Mouse (Mus musculus) retina, postnatal 1 day (tissue): ENCODE measurements around the gene Best1.

Source experiments
- DNase-seq: peaks from one replicate; pipeline ENCODE4 v3.0.0-alpha.2; 2012

Best1 gene

DNA sequence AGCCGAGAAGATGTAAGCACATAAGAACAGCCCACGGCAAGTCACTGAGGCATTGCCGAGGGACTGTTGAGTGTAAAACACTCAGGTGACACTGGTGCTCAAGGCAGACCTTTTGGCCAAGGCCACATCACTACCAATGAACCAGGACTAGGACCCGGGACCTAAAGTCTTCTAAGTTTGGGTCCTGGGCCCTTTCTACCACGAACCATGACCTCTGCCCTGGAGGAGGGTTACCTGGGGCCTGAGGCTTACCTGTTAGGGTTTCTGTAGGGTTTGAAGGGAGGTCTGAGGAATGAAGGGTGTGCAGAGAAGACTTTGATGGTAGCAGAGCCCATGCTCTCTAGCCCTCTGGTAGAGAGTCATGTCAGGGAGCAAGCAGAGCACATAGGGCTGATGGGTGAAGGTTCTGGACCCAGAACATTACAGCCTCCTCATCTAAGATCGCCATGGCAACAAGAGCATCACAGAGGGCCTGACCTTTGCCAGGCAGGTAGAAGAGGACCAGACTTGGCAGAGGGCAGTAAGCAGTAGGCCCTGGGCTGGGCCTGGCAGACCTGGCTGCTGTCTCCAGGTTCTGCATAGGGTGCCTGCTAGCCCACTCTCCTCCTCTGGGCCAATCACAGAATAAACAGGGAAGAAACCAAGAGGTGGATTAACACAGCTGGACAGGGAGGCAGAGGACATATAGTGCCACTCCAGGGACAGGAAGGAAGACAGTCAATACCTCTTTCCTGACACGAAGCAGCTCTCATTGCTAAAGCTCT, at the start of gene Best1, which contains the start of gene Rab3il1:
Best1 (minus strand) TSS at position 428 of the 764 bp plus-strand sequence.
Rab3il1 (plus strand) TSS at position 464 of the 764 bp plus-strand sequence.
- DNase-seq, result no peak

DNA sequence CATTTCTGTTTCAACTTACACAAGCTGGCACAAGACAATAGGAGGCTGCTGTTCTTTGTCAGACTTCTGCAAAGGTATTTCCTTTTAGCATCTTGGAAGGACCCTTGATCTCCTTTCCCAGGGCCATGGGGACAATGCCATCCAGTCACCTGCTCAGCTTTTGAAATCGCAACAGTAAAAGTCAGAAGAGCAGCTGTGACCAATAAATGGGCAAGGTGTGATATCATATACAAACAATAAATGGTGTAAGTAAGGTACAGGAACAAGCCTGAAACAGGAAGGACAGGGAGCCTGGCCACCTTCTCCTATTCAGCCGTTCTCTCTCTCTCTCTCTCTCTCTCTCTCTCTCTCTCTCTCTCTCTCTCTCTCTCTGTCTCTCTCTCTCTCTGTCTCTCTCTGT, 49.0 kb upstream of the Best1 start:
- no peak for DNase-seq

DNA sequence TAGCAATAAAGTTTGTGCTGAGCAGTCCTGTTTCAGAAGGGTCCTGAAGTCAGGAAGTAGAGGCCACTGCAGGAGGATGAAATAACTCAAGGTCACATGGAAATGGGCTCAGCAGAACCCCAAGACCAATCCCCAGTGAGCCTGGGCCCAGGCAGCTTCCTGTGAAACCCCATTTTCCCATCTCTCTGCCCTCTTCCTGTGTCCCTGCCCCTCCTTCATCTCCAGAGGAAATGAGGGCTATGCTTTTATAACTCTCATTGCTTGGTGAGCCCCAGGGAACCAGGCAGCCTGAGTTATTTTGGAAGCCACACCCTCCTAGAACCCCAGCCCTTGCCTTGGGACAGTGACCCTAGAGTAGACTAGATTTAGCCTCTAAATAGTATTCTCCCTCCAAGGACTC, 48.1 kb upstream of the Best1 start:
- DNase-seq, result no peak

DNA sequence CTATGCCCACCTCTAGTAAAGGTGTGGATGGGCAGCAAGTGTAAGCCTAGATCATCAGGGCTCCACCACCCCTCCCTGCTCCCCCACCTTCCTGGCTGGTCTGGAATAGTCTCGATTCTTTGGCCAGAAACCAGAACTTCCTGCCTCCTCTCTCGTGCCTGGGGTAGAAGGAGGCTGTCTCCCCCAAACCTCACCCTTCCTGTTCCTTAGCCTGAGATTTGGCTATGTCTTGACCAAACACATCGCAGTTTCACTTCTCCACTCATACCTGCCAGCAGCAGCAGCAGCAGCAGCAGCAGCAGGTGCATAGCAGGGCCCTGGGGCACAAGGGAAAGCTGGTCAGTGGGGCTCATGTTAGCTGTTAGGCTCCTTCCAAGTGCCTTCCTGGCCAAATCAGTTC, 45.5 kb upstream of the Best1 start:
- DNase-seq, result no peak

DNA sequence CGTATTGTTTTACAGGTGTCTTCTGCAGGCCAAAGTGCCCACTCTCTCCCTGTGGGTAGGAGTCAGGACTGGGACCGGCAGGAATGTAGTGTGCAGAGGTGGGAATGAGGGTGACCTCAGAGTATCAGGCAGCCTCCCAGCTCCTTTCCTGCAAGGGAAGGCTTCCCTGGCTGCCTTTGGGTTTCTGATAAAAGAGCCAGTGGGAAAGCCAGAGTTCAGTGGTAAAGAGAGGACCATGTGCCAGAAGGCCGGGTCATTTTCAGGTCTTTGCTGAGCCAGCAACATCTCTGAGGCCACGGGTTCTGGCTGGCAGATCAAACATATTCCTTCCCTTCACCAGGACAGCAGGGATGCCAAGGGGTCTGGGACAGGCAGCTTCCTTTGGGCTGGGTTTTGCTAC, 44.9 kb upstream of the Best1 start:
- no peak for DNase-seq

DNA sequence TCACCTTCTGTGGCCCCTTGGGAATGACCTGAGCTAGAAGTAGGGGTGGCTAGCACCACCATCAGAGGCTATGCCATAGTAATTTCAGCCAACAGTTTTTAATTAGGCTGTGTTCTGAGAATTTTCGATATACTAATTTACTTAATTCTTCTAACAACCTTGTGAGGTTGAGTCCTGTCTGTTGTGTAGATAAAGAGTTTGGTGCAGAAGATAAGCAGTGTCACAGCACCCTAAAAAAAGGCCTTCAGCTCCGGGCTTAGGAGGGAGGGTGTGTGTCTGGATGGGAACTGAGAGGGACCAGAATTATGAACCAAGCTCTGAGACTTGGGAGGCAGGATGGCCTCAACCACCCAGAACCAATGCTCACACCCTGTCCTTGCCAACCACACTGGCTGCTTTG, 44.3 kb upstream of the Best1 start:
- DNase-seq, result no peak

DNA sequence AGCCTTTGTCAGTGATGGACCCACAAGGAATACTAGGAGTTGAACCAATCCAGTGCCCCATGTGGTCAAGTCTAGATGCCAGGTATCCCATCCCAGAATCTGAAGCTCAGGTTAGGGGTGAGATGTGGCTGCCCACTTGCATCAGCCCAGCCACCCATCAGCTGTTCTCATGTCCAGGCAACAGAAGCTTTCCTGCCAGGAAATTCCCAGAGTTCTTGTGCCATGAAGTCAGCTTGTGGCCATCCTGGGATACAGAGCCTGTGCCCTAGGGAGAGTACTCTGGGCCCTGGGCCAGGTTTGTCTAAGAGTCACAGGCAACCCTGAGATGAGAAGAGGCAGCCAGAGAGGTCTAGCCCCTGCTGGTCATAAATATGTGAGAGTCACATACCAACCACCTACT, 42.2 kb upstream of the Best1 start:
- DNase-seq, result no peak

DNA sequence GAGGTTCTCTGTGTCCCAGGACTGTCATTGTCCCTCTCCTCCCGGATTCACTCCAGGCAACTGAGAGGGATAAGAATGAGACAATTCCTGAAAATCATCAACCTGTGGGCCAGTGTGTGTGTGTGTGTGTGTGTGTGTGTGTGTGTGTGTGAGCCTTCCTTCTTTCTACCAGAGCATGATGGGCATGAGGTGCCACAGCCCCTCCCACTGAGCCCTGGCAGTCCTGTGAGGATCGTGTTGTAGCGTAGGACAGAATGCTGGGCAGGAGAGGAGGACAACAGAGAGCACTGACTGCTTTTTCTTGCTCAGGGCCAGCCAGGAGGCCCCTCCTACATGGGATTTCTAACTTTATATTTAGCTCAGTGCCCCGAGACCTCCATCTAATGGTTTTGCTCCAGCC, 41.4 kb upstream of the Best1 start:
- no peak for DNase-seq

DNA sequence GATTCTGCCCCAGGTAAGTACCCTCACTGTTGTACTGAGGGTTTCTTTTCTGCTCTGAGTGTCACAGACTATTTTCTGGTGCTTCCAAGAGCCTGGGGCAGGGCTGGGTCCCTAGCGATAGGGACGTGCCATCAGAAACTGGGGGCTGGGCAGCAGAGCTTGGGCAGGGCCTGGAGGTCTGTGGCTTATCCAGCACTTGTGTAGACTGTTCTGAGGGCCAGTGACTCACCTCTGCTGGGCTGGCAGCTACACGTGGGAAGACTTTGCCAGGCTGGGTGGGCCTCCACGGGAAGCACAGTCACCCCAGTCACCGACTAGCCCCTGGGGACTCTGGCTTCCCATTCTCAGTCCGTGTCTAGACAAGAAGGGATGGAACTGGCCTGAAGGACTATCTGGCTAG, 40.8 kb upstream of the Best1 start:
- no peak for DNase-seq

DNA sequence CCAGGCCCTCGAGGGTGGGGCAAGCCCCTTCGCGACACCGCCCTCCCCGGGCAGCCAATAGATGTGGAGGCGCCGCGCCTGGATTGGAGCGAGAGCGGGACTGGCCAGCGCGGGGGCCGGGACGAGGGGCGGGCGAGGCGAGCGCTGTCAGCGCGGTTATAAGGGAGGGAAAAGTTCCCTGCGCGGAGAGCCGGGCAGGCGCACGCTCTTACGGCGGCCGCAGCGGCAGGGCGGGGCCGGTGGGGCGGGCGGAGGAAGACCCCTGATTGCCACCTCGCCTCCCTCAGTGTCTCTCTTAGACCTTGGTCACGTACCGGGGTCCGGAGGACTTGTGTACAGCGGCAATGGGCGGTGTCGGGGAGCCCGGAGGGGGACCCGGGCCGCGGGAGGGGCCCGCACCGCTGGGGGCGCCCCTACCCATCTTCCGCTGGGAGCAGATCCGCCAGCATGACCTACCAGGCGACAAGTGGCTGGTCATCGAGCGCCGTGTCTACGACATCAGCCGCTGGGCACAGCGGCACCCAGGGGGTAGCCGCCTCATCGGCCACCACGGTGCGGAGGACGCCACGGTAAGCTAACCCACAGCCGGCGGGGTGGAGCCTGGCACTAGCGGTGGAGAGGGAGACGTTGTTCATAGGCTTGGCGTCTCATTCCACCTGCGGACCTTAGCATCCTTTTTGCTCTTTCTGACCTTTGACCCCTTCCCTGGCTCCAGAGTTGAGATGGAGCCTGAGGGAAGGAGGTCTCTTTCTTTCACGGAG, 40.1 kb upstream of the Best1 start, which contains the start of gene Fads3:
Fads3 (plus strand) TSS at position 182 of the 761 bp plus-strand sequence.
- DNase-seq, result peak; percentile 84

DNA sequence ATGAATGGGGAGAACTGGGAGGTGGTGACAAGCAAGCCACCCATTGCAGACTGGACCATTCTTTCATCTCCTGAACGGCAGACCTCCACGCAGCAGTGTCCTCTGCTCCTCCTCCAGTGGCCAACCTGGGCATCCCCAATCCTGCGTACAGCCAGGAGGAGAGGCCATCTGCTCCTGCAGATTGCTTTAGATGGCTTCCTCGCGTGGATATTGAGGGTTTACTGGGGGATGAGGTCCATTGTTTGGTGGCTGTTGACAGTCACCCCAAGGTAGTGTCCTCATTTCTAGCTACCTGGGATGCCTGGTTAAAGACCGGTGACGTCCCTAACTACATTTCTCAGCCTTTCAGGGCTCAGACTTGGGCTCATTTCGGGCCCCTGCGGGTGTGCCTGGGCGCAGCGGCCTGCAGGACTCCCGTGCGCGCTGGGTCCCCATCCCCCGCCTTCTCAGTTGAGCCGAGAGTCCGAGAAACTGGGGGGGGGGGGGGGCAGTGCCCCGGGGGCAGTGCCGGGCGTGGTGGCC, 39.5 kb upstream of the Best1 start:
- DNase-seq, result no peak

DNA sequence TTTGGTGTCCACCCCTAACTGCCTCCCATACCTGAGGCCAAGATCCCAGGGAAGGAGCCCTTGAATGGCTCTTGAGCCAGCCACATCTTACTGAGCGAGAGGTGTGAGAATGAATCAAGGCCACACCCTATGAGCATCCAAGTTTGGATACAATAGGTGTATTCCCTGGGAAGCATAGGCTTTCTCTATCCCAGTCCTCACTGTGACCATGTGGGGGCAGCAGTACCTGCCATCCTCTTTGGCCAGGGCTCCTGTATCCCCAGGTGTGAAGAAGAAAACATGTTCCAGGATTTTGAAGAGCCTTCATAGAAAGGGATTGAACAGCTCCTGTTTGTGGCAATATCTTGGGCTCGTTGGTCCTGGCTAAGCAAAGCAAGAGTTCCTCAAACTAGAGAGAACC, 38.2 kb upstream of the Best1 start:
- no peak for DNase-seq

DNA sequence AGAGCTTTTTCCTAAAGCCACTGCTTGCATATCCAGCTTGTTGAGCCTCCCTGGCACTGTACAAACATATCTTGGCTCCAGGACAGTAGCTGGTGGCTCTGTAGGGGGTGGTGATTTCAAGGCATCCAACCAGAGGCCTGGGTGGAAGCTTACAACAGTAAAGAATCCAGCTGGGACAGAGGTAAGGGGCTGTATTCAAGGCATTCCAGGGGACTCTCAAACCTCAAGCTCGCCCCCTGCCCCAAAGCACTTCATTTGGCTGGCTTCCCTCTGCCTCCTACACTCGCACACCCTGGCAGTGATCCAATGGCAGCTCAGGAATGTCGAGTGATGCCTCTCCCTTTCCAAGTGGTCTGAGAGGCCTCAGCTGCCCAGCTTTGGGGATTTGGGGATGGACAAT, 37.5 kb upstream of the Best1 start:
- DNase-seq, result peak; percentile 67

DNA sequence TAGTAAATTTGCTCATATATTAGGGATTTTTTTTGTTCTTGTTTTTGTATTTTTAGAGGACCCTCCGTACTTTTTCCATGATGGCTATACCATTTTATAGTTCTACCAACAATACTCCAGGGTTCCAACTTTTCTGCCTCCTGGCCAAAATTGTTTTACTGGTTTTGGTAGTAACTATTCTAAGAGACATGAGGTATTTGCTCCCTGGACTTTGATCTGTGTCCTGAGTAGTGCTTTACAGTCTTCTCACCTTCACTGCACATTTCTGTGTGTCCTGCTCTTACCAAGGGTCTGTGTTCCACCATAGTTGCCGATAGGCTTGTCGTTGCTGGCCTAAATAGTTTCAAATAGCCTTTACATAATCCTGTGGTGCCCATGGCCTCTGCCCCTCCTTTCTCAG, 36.9 kb upstream of the Best1 start:
- no peak for DNase-seq

DNA sequence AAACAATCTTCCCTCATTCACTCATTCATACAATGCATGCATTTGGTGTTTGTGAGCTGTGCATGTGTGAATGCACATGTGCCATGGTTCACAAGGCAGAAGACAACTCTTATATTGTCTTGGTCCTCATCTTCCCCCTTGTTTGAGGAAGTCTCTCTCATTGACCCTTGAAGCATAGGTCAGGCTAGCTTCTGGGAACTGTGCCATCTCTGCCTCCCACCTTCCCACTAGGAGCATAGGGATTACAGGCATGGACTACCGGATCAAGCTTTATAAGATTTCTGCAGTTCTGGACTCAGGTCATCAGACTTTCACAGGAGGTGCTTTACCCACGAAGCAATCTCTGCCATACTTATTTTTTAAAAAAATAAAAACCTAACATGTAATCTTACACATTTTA, 36.1 kb upstream of the Best1 start:
- peak; percentile 41 for DNase-seq

DNA sequence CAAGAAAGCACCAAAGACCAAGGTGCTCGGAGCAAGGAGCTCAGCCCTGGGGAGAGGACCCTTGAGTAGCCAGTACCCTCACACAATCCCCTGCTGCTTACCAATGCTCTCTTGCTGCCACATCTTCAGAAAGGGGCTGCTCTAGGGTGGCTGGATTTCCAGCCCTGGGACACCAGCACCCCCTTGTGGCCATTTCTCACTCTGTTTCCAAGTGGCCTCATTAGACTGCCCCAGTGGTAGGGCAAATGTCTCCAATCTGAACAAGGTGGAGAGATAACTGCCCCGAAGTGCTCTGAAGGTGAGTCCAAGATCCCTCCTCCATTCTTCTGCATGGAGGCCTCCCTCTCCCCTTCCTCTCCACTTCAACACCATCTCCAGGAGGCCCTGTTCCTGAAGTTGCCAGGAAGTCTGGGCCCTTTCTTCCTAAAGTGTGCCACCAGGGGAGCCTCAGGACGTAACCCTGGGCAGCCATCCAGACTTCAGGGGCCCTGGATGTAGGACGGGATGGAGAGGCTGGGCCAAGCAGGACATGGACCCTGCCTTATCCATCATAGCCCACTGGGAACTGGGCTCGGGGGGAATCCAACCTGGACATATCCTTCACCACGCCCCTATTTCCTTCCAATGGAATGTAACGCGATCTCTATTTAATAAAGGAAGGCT, 33.5 kb upstream of the Best1 start:
- peak; percentile 87 for DNase-seq

DNA sequence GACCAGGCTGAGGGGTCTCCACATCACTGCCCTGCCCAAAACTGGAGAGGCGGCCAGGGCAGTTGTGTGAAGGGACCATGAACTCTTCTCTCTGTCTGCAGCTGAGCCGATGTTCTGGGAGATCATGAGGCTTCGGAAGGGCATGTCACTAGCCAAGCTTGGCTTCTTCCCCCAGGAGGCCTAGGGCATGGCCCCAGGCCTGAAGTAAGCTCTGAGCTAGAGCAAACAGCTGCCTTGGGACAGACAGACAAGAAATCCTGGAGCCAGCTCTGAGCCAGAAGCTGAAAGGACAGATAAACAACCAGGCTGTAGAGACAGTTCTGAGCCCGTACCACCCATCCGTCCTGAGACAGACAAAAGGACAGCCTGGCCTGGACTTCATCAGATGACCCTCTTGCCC, 32.9 kb upstream of the Best1 start:
- no peak for DNase-seq

DNA sequence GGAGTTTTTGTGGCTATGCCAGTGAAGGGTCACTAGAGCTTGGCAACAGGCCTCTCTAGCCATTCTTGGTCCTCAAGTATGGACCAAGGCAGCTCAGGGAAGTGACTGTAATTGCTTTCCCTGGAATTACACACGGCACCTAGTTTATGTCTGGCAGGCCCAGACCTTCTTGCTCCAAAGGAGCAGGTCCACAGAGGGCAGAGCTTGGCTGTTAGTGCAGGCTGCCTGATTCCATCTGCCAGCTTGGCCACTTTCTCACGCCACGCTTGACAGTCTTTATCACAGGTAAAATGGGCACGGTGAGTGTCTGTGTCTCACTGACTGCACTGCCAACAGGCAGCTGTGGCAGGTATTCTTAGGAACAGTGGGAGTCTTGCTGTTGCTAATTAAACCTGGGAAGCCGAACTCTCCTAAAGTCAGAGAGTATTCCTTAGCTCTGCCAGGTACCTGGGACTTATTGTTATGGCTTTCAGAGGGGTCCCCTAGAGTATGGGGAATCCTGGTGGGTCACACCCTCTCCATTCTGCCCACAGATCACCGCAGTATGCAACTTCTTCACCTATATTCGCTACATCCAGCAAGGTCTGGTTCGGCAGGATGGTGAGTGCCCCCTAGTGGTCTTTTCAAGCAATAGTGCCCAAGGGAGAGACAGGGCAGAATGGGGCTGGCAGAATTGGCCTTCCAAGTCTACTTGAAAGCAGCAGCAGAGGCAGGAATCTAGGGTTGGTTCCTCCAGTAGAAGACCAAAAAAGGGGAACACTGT, 32.0 kb upstream of the Best1 start:
- DNase-seq, result peak; percentile 79

DNA sequence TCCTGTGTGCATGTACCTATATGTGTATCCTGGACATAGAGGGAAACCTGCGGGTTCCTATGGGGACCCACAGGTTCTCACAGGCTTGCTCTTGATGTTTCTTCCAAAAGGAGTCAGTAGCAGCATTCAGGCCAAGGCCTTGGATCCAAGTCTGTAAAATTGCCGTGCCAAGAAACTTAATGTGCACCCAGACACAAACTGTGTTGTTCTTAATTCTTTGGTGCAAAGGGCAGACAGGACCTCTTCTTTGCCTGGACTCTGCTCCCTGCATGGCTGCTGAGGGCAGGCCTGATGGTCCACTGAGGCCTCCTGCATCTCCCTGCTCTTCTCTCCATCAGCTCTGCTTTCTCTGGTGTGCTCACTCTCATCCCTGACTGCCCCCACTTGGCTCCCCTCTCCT, 28.3 kb upstream of the Best1 start:
- no peak for DNase-seq

DNA sequence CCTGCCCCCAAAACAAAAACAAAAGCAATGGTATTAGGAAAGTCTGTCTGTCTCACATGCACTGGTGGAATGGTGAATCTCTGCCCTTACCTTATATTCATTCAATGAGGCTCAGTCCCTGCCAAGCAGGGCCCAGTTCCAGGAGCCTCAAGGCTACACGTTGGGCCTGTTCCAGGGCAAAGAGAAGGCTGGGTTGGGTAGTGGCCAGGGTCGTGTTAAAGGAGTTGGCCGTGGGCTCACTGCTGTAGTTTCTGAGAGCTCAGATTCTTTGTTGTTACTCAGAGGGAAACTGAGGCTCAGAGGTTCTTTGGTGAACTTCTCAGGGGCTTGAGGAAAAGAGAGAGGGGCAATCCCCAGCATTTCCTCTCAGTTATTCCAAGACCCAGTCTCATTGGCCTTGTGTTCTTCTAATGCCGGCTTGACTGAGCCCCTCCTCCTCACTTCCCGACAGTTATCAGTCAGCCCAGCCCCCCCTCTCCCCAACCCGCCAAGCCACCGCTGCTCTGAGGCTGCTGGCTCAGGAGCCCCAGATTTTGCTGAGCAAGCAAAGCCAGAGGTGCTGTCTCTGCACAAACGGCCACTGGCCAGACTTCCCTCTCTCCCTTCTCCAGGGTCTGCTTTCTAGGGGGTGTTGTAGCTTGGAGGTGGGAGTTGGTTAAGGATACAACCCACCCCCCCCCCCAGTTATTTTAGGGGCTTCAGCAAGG, 23.9 kb upstream of the Best1 start:
- DNase-seq, result peak; percentile 52

DNA sequence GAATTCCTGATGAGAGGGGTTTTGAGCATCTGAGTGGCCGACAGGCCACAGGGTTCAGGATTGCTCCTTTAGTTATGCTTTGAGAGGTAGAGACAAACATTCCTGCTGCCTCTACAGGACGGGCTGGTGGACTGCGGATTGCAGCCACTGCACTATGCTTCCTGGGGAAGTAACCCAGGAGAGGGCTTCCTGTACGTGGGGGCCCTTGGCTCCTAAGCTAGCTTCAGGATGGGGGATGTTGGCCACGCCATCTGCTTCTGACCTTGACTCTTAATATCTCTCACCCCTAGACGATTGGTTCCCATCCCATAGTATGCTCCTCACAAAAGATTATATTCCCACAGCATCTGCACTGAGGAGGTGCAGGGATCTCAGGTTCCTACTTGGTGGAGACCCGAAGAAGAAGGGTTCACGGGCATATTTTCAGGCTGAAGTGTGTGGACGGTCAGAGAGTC, 21.9 kb upstream of the Best1 start:
- no peak for DNase-seq
